Mouse (Mus musculus) left cerebral cortex, postnatal 36 days (tissue): Measurements from ENCODE around the gene Senp3. TPM values are rescaled to one million over a fixed set of nuclear protein-coding genes. Genes with fewer than 3 reads are reported as not detected.
"Not testable (repeated sequence)": the region's sequence is repeated elsewhere in the genome, so short reads cannot be mapped to it uniquely, and the experiment has no call there.

Experiments used
- DNase-seq, 2 experiments: peaks; one replicate each; pipeline ENCODE4 v3.0.0; 2021 to 2022; ENCODE audit warnings: low spot score in 2 of 2, mixed read lengths in 1 of 2
- intact Hi-C: fragments of 180-260 bp; cut with DNase I; formaldehyde crosslinking; loops from one replicate; pipeline ENCODE4 v1.15.1; 2025
- microRNA-seq: library from miRNA; unstranded; fragments of <30 nt; microRNA quantifications from one replicate; pipeline ENCODE4 v1.2.0, GENCODE M21; 2022
- total RNA-seq, 2 experiments: library from RNA; stranded (reverse); gene quantifications; 2 replicates each; pipeline ENCODE4 v1.2.3; 2021

Gene Senp3
- total RNA-seq, 2 experiments from 2014 or later: 84.3 to 114 TPM

DNA sequence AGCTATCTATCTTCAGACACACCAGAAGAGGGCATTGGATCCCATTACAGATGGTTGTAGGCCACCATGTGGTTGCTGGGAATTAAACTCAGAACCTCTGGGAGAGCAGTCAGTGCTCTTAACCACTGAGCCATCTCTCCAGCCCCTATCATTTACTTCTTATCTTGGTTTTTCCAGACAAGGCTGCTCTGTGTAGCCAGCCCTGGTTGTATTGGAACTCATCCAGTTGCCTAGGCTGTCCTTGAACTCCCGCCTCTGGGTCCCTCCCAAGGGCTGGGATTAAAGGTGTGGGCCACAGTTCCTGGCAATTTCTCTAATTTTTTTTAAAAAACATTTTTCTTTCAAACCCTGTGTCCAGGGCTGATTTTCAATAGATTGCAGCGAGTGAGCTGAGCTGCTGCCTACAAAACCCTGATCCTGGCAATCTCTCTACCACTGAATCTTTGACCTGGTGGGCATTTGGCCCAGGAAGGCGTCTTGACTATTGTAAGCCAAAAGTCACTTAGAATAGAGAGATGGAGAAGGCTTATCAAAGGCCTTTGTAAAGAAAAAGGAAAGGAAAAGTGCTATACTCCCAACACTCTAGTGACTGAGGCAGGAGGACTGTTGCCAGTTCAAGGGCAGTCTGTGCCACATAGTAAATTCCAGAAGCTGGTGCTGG lies 20.5 kb downstream of the Senp3 start:
- intact Hi-C loops: no loop called here
- no peak for DNase-seq

DNA sequence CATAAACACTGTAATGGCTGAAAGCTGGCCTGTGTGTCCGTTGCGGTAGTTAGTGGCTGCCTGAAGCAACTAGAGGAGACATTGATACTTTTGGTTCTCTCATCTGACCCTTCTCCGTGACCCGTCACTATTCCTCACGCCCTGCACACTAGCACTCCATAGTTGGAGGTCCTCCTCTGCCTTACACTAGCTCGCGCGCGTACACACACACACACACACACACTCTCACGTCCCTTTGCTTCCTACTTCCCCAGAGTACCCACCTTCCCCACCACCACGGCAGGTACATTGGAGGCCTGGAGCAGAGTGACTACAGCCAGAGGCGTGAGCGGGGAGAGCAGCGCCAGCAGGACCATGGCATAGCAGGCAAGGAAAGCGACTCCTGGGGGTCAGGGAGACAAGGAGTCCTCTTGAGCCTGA lies 24.4 kb downstream of the Senp3 start:
- intact Hi-C loops: no loop called here
- peak in 1 of 2 experiments; percentile 33 for DNase-seq

DNA sequence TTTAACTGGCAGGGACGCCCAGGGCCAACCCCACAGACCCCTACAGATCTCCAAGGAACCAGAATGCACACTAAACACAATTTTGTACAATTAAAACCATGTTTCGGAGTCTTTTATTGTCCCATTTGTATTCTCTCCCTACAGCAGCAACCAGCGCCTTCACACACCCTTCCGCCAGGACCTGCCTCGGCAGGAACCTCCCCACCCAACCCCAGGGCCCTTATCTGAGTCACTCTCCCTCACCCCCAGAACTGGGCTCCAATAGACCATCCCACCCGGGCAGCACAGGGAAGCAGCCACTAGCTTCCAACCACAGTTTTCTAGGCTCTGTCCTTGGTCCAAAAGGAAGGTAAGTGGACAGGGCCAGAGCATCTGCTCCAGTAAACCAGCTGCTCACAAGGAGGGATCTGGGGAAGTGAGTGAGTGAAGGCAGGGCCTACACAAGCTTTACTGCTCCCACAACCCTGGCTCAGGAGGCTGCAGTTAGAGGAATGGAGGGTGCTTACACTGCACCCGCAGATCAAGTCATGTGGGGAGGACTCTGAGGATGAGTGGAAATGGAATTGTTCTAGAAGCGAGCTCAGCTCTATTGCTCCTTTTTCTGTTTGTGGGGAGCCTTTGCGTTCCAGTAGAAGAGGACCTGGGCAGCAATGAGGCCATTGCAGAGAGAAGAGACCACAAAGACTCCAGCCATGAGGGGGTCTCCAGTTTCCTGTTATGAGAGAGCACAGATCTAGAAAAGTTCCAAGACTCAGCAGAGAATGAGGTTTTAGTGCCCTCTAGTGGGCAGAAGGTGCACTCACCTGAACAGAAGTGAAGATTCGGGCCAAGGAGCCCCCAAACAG lies 25.0 kb downstream of the Senp3 start:
- peak in 1 of 2 experiments; percentile 0 for DNase-seq
- intact Hi-C loops: no loop called here

DNA sequence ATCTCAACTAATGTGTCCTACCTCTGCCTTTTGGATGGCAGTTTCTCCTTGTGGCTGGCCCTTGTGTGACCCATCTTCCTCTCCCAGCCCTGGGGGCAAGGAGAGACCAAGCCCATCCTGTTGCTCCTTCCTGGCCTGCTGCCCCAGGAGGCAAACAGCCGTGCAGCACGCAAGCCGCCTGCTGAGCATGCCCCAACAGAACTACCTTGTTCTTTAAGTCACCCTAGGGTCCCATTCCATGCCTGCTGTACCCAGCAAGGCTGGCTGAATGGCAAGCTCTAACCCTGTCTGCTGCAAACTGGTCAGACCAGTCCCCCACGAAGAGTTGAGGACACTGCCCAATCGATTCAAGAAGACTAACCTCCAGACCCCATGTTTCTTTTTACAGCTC lies 25.8 kb downstream of the Senp3 start:
- DNase-seq: peak in 1 of 2 experiments; percentile 1
- intact Hi-C loops: no loop called here

DNA sequence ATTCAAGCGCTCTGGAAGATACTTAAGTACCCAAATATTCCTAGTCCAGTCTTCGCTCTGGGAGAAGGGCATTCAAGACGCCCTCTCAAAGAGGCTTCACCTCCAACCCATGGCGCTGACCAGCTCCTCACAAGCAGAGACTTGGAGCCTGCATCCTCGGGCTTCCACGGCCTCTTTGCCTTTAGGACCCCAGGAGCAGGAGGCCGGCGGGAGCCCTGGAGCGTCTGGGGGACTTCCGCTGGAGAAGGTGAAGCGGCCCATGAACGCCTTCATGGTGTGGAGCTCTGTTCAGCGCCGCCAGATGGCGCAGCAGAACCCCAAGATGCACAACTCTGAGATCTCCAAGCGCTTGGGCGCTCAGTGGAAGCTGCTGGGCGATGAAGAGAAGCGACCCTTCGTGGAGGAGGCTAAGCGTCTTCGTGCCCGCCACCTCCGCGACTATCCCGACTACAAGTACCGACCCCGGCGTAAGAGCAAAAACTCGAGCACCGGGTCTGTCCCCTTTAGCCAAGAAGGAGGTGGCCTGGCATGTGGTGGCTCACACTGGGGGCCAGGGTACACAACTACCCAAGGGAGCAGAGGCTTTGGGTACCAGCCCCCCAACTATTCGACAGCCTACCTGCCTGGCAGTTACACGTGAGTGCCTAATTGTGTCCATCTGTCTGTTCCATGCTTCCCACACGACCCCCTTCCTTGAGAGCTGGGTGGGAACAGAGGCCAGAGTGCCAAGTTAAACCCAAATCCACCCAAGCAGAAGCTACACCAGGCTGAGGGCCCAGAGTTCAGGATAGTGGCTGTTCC lies 26.4 kb downstream of the Senp3 start, which contains the start of gene Sox15:
Gene Sox15 (plus strand): TSS at position 51 of the 801 bp plus-strand sequence.
- DNase-seq: peak; percentile 62 to 63
- intact Hi-C loops: no loop called here

DNA sequence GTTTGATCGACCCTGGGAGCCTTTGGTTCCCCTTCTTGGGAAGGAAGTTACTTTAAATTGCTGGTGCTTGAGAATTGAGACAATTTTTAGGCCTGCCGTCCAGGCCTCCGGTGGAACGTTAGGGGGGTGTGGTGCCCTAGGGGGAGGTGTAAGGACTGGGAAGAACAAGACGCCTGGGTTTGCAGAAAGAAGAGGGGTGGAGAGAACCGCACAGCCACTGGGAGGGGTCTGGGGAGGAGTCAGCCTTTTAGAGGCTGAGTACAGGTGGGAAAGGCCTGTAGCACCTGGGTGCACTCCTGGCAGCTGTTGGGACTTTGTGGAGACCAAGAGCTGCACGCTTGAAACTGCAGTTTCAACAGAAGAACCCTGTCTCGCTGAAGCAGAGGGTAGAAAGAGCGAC lies 27.1 kb downstream of the Senp3 start:
- intact Hi-C loops: no loop called here
- DNase-seq: no peak

DNA sequence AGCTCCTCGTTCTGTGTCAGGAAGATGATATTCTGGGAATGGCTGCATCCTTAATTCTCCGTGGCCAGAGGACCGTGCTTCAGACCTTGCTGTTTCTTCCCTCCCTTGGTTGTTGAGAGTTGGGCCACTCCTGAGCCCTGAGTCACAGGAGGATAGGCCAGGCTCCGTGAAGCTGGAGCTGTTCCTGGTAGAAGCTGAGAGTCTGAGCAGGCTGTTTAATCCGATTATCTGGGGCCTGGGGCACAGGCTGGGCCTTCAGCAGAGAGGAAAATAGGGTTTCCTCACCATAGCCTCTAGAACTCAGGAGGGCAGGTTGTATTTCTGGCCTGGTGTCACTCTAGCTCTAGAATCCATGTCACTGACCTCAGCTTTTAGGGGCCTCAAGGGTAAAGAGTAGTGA lies 28.5 kb downstream of the Senp3 start:
- intact Hi-C loops: no loop called here
- no peak for DNase-seq

DNA sequence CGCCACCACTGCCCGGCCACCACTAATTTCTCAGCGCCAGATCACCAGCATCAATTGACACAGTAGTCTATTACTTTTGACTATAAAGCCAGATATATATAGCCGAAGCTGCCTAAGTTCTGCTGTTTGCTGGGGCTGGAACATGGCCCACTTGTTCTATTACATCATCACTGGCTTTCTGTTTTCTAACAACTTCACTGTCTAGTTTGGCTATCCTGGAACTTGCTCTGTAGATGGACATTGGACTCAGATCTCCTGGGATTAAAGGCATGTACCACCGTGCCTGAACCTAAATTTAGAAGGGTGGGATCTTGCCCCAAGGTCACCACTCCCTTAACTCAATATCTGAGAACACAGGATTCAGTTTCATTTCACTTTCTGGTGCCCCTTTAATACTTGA lies 36.0 kb downstream of the Senp3 start:
- no peak for DNase-seq
- intact Hi-C loops: no loop called here

DNA sequence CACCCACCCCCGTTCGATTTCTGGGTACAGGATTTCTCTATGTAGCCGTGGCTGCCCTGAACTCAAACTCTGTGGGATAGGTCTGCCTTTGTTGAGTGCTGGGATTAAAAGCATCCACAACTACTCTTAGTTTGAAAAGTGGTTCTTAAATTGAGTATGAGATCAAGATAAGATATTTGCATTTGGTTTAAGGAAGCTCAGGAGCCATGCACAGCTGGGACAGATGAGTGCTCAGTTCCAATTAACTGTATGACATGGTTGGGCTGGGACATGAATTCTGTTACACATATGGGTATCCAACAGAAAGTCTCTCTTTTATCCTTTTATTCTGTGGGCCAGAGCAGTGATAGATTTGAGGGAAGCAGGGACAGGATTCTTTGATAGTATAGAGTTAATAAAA lies 46.4 kb downstream of the Senp3 start:
- intact Hi-C loops: no loop called here
- no peak for DNase-seq

DNA sequence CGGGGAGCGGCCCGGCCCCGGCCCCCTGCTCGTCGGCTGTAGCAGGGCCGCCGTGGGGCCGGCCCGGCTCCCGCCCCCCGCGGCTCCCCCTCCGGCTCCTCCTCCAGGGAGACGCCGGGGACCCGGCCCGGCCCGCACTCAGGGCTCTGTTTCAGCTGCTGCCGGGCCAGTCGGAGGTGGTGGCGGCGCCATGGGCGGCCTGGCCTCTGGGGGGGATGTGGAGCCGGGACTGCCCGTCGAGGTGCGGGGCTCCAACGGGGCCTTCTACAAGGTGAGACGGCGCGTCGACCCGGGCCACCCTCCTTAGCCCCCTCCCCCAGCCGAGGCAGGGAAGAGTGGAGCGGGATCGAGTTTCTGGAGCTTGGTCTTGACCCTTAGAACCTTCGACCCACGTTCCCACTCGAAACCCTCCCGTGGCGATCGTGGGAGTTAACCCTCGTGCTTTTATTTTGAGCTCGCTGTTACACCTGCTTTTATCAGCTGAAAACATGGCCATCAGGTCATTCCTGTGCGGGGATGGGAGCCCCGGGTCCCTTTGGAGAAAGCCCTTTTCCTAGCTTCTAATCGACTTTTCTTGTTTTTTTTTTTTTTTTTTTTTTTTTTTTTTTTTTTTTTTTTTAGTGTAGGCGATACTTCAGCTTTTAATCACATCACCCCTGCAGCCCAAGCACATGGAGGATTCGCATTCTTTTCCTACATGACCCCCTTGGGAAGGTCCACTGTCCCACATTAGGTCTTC lies 48.6 kb downstream of the Senp3 start:
- intact Hi-C loops: no loop called here
- DNase-seq: no peak

DNA sequence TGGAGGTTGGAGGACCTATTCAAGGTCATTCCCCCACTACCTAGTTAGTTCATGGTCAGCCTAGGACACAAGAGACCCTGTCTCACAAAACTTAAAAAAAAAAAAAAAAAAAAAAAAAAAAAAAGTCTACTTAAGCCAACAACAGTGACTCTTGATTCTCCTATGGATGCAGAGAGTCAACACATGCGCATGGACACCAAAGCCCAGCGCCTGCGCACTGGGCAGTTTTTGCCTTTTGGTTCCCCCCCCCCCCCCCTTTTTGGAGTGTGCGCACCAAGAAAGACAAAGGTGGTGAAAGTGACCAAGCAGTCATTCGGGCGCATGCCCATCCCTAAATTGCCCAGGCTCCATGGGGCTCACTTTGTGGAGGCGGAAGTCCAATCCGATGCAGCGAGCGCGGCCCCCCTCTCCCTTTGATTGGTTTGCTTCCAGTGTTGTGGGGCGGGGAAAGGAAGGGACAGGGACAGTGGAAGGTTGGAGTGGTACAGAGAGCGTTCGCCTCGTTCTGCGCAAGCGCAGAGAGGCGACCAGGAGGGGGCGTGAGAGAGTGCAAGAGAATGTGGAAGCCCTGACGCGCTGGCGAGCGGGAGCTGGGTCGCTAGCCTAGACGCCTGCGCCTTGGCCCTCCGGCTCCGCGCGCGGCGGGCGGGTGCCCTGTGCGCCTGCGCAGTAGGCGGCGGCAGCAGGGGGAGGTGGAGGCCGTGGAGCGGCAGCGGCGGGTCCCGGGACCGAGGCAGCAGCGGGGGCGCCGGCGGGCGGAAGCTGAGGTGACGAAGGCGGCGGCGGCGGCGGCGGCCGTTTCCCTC lies 49.4 kb downstream of the Senp3 start, which contains the start of gene Fxr2:
Gene Fxr2 (plus strand): TSS at position 707 of the 806 bp plus-strand sequence.
- DNase-seq: peak; percentile 100
- intact Hi-C loops: no loop called here

DNA sequence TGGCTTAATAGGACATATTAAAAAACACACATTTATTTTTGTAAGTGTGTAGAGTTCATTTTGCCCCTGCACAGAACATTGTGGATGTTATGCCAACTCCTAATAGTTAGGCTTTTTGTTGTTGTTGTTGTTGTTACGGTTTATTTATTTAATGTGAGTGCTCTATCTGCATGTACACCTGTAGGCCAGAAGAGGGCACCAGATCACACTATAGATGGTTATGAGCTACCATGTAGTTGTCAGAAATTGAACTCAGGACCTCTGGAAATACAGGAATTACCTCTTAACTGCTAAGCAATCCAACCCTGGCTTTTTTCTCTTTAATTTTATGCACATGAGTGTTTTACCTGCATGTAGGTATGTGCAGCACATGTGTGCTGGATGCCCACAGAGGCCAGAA lies 52.1 kb downstream of the Senp3 start:
- no peak for DNase-seq
- intact Hi-C loops: no loop called here

DNA sequence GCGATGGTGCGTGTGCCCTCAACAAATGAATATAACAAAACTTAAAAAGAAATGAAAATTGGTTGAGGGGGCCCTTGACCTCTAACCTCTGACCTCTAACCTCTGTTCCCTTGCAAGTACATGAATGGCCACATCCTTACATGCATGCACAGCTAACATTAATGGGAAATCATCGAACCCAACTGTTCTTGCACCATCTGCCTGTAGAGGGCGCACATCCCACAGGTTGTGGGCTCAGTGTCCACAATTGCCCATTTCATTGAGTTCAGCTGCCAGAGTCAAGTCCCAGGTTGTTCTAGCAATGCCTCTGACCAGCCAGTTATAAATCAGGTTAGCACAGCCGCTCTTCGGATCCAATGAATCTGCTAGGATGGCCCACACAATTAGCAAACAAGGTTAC lies 53.6 kb downstream of the Senp3 start:
- intact Hi-C loops: no loop called here
- peak; percentile 46 to 57 for DNase-seq

DNA sequence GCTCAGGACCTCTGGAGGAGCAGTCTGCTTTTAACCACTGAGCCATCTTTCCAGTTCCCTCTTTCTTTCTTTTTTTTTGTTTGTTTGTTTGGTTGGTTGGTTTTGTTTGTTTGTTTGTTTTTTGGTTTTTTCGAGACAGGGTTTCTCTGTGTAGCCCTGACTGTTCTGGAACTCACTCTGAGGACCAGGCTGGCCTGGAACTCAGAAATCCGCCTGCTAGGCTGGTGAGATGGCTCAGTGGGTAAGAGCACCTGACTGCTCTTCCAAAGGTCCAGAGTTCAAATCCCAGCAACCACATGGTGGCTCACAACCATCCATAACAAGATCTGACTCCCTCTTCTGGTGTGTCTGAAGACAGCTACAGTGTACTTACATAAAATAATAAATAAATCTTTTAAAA lies 57.5 kb downstream of the Senp3 start:
- intact Hi-C loops, DNase-seq: not testable (repeated sequence)

Small RNAs within 50 kb of the gene (microRNA-seq; reads per million reads assigned to microRNA genes)
- gene Mir1934 (6.3 reads per million, percentile 22 among the genes with 10 or more reads in this experiment), gene Mir467f (not detected)

Other genes with a start within 250 kb of the Senp3 start
- 1 to 10 TPM; 1.4 to 2.1 TPM for gene Dnah2, start 133.0 kb downstream of the Senp3 start, total RNA-seq
- gene Efnb3, start 121.9 kb downstream of the Senp3 start, total RNA-seq: 10 to 100 TPM; 56.1 to 57.3 TPM
- 10 to 100 TPM; 10.2 to 10.8 TPM for gene Wrap53, start 101.8 kb downstream of the Senp3 start, total RNA-seq
- 10 to 100 TPM; 21.7 to 22.6 TPM for gene Trp53, start 101.7 kb downstream of the Senp3 start, total RNA-seq
- 100 to 1,000 TPM; 398 to 420 TPM for gene Atp1b2, start 76.1 kb downstream of the Senp3 start, total RNA-seq
- gene Shbg, start 64.2 kb downstream of the Senp3 start, total RNA-seq: not detected
- gene Sat2, start 60.1 kb downstream of the Senp3 start, total RNA-seq: 10 to 100 TPM in 1 of 2 experiments, 1 to 10 TPM in 1; 9.5 to 11.2 TPM
- gene Fxr2, start 49.1 kb downstream of the Senp3 start, total RNA-seq: 100 to 1,000 TPM; 117 to 149 TPM
- gene Sox15, start 26.8 kb downstream of the Senp3 start, total RNA-seq: under 1 TPM in 1 of 2 experiments, not detected in 1; 0.39 TPM
- gene Mpdu1, start 19.4 kb downstream of the Senp3 start, total RNA-seq: 10 to 100 TPM; 59.8 to 62.3 TPM
- 10 to 100 TPM; 14.9 to 15.1 TPM for gene Cd68, start 15.9 kb downstream of the Senp3 start, total RNA-seq
- gene Eif4a1, start 9.7 kb downstream of the Senp3 start, total RNA-seq: 100 to 1,000 TPM; 276 to 285 TPM
- 1 to 10 TPM; 2.3 to 2.6 TPM for gene Tnfsf13, start 3.7 kb upstream of the Senp3 start, total RNA-seq
- gene Tnfsf12, start 13.8 kb upstream of the Senp3 start, total RNA-seq: 10 to 100 TPM in 1 of 2 experiments, 1 to 10 TPM in 1; 7.2 to 12.3 TPM
- gene Tnfsfm13, start 14.0 kb upstream of the Senp3 start, total RNA-seq: 1 to 10 TPM; 1.7 to 3.0 TPM
- 10 to 100 TPM; 53.5 to 59.7 TPM for gene Polr2a, start 76.6 kb upstream of the Senp3 start, total RNA-seq
- gene Slc35g3, start 79.9 kb upstream of the Senp3 start, total RNA-seq: not detected
- gene Zbtb4, start 83.8 kb upstream of the Senp3 start, total RNA-seq: 100 to 1,000 TPM; 122 to 127 TPM
- under 1 TPM; 0.66 to 0.81 TPM for gene Chrnb1, start 113.9 kb upstream of the Senp3 start, total RNA-seq
- 10 to 100 TPM; 14.1 to 18.7 TPM for gene Fgf11, start 119.8 kb upstream of the Senp3 start, total RNA-seq
- gene Tmem102, start 123.5 kb upstream of the Senp3 start, total RNA-seq: not detected
- gene Gm39566, start 133.2 kb upstream of the Senp3 start, total RNA-seq: not detected
- not detected for gene Spem2, start 136.4 kb upstream of the Senp3 start, total RNA-seq
- gene Spem1, start 140.1 kb upstream of the Senp3 start, total RNA-seq: under 1 TPM; 0.52 TPM
- gene Nlgn2, start 155.7 kb upstream of the Senp3 start, total RNA-seq: 100 to 1,000 TPM; 239 to 241 TPM
- gene Tmem256, start 156.4 kb upstream of the Senp3 start, total RNA-seq: 100 to 1,000 TPM; 111 to 130 TPM
- 10 to 100 TPM; 18.4 to 18.7 TPM for gene Plscr3, start 164.3 kb upstream of the Senp3 start, total RNA-seq
- not detected for gene Tnk1, start 176.6 kb upstream of the Senp3 start, total RNA-seq
- gene Tmem95, start 195.9 kb upstream of the Senp3 start, total RNA-seq: not detected
- gene Kctd11, start 199.3 kb upstream of the Senp3 start, total RNA-seq: 1 to 10 TPM in 1 of 2 experiments, under 1 TPM in 1; 0.93 to 1.3 TPM
- under 1 TPM in 1 of 2 experiments, not detected in 1; 0.27 TPM for gene Acap1, start 213.5 kb upstream of the Senp3 start, total RNA-seq
- under 1 TPM in 1 of 2 experiments, not detected in 1; 0.64 TPM for gene 2810408A11Rik, start 218.9 kb upstream of the Senp3 start, total RNA-seq
- 100 to 1,000 TPM; 114 to 121 TPM for gene Neurl4, start 219.0 kb upstream of the Senp3 start, total RNA-seq
- gene Gps2, start 231.8 kb upstream of the Senp3 start, total RNA-seq: 10 to 100 TPM; 25.9 to 32.4 TPM
- 100 to 1,000 TPM; 406 to 453 TPM for gene Eif5a, start 239.9 kb upstream of the Senp3 start, total RNA-seq